Mouse (Mus musculus): ENCODE data around the gene Il1rn. TPM values are rescaled to one million over a fixed set of nuclear protein-coding genes. Genes with fewer than 3 reads are reported as not detected.

Il1rn gene
- 0.34 and 0.53 TPM in 2 replicates for polyA plus RNA-seq (2012; rRNA removed)

- no peak for DNase-seq
- Histone ChIP-seq H3K27me3 (replicated peaks; ENCODE audit: control insufficient read depth, insufficient read depth, low read length) (no peaks in the 10 kb centered on the region), H3K4me3 (ENCODE audit: insufficient read depth, low read depth, low read length) (no peak within 1 kb of the TSS), H3K4me1 (ENCODE audit: control insufficient read depth, insufficient read depth, low read length) (no peaks in the 10 kb centered on the region), H3K36me3 (ENCODE audit: control insufficient read depth, insufficient read depth, low read length) (no peaks in the 10 kb centered on the region), H3K27ac (ENCODE audit: insufficient read depth, low read depth, low read length) (no peak within 1 kb of the TSS)
- TF ChIP-seq CTCF (conservative IDR thresholded peaks at IDR 0.05; ENCODE audit: insufficient read depth, insufficient read length, low read depth, low read length) (no peak), POLR2A (IDR thresholded peaks at IDR 0.05; ENCODE audit: low read depth, low read length) (no peak)
- WGBS, result 76% methylated on average over 2 of the region's 2 CpGs
Observed at GRCm38 (mm10) chr2:24336545-24336944, at the start of gene Il1rn. Il1rn (plus strand) TSS chr2:24336853.

DNA sequence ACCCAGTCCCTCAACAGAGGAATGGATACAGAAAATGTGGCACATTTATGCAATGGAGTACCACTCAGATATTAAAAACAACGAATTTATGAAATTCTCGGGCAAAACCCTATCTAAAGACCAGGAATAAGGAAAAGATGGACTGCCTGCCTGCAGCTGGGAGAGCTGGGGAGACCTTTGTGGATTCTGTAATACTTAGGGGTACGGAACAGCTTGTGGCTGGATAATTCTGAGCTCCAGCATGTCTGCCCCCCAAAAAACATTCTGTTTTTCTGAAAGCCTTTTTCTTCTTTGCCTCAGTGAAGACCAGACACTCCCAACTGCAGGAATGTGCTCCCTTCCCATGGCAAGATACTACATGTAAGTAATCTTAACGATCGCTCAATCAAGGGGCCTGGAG is 45.8 kb upstream of the Il1rn start, which contains the start of gene Il1f10:
TSS of gene Il1f10 (plus strand) at position 301 of the 400 bp plus-strand sequence.
- 80% methylated on average over 5 of the region's 5 CpGs for WGBS
- no peaks in the 10 kb centered on the region for H3K36me3 ChIP-seq (ENCODE audit: control insufficient read depth, insufficient read depth, low read length)
- H3K4me3 ChIP-seq (ENCODE audit: insufficient read depth, low read depth, low read length), result no peak within 1 kb of the TSS
- no peak for DNase-seq
- no peak for TF ChIP-seq CTCF (conservative IDR thresholded peaks at IDR 0.05; ENCODE audit: insufficient read depth, insufficient read length, low read depth, low read length)
- TF ChIP-seq POLR2A (IDR thresholded peaks at IDR 0.05; ENCODE audit: low read depth, low read length), result no peak
- H3K4me1 ChIP-seq (ENCODE audit: control insufficient read depth, insufficient read depth, low read length), result no peaks in the 10 kb centered on the region
- no peaks in the 10 kb centered on the region; the same call in 1 of the 2 replicates for H3K27me3 ChIP-seq (replicated peaks; ENCODE audit: control insufficient read depth, insufficient read depth, low read length)
- H3K27ac ChIP-seq (ENCODE audit: insufficient read depth, low read depth, low read length), result no peak within 1 kb of the TSS

GRCm38 (mm10) chr2:24294616-24295015 is 42.0 kb upstream of the Il1rn start:
- DNase-seq, result no peak
- no peaks in the 10 kb centered on the region for H3K4me1 ChIP-seq (ENCODE audit: control insufficient read depth, insufficient read depth, low read length)
- 37% methylated on average over 1 of the region's 1 CpGs for WGBS
- no peak for TF ChIP-seq CTCF (conservative IDR thresholded peaks at IDR 0.05; ENCODE audit: insufficient read depth, insufficient read length, low read depth, low read length)
- no peak for TF ChIP-seq POLR2A (IDR thresholded peaks at IDR 0.05; ENCODE audit: low read depth, low read length)
- H3K36me3 ChIP-seq (ENCODE audit: control insufficient read depth, insufficient read depth, low read length), result no peaks in the 10 kb centered on the region
- H3K27me3 ChIP-seq (replicated peaks; ENCODE audit: control insufficient read depth, insufficient read depth, low read length), result no peaks in the 10 kb centered on the region
- H3K4me3 ChIP-seq (ENCODE audit: insufficient read depth, low read depth, low read length), result no peak overlapping the region
- no peak overlapping the region for H3K27ac ChIP-seq (ENCODE audit: insufficient read depth, low read depth, low read length)

DNA sequence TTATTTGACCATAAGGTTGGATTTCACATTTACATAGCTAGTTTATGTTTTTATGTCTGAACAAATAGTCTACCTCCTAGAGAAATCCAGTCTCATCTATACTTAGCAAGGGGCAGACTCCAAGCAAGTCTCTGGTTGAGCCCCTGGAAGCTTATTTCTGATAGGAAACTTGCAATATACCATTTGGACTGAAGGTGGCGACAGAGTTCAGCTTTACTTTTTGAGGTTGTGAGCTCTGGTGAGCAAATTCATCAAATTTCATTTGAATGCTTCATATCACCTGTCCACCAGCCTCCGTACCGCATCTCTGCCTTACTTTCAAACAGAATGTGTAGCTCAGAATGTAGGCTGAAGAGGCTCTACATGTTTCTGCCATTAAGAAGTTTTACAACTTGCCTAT is 39.8 kb upstream of the Il1rn start:
- Histone ChIP-seq H3K4me1 (ENCODE audit: control insufficient read depth, insufficient read depth, low read length) (no peaks in the 10 kb centered on the region), H3K4me3 (ENCODE audit: insufficient read depth, low read depth, low read length) (no peak overlapping the region), H3K27me3 (replicated peaks; ENCODE audit: control insufficient read depth, insufficient read depth, low read length) (no peaks in the 10 kb centered on the region), H3K27ac (ENCODE audit: insufficient read depth, low read depth, low read length) (no peak overlapping the region), H3K36me3 (ENCODE audit: control insufficient read depth, insufficient read depth, low read length) (no peaks in the 10 kb centered on the region)
- DNase-seq, result peak; percentile 39
- 2% methylated on average over 3 of the region's 3 CpGs for WGBS
- TF ChIP-seq POLR2A (IDR thresholded peaks at IDR 0.05; ENCODE audit: low read depth, low read length) (no peak), CTCF (conservative IDR thresholded peaks at IDR 0.05; ENCODE audit: insufficient read depth, insufficient read length, low read depth, low read length) (peak; percentile 50)

DNA sequence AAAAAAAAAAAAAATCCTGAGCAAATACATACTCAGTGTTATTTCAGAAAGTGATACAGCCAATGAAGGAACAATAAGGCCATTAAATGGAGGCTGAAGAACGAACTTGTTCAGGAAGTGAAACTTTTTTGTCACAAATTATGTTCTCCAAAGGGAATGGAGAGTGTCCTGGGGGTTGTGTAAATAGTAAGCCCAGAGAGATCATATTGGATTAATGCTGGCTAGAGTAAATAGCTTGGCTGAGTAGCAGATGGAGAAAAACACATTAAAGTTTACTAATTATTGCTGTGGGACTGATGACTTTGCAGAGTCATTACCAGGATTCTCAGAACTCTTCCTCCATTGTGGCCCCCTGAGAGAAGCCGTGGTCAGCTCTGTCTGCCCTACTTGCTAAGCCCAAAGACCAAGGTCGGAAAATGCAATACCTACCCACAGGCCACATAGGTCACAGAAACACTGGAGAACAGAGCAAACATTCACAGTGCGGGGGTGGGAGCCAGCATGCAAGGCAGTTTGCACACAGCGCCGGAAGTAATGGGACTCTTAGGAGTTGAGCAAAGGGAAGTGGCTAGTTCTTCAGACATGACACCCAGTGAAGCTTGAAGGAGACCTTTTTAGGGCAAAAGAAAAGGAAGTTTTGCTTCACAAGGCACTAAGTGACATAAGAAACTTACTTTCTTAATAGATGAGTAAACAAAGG is 25.2 kb upstream of the Il1rn start:
- no peaks in the 10 kb centered on the region for H3K36me3 ChIP-seq (ENCODE audit: control insufficient read depth, insufficient read depth, low read length)
- H3K27ac ChIP-seq (ENCODE audit: insufficient read depth, low read depth, low read length), result no peak overlapping the region
- no peaks in the 10 kb centered on the region for H3K4me1 ChIP-seq (ENCODE audit: control insufficient read depth, insufficient read depth, low read length)
- 53% methylated on average over 6 of the region's 6 CpGs for whole genome bisulfite sequencing
- DNase-seq, result no peak
- TF ChIP-seq POLR2A (IDR thresholded peaks at IDR 0.05; ENCODE audit: low read depth, low read length) (no peak), CTCF (conservative IDR thresholded peaks at IDR 0.05; ENCODE audit: insufficient read depth, insufficient read length, low read depth, low read length) (no peak)
- H3K27me3 ChIP-seq (replicated peaks; ENCODE audit: control insufficient read depth, insufficient read depth, low read length), result no peaks in the 10 kb centered on the region
- H3K4me3 ChIP-seq (ENCODE audit: insufficient read depth, low read depth, low read length), result no peak overlapping the region

DNA sequence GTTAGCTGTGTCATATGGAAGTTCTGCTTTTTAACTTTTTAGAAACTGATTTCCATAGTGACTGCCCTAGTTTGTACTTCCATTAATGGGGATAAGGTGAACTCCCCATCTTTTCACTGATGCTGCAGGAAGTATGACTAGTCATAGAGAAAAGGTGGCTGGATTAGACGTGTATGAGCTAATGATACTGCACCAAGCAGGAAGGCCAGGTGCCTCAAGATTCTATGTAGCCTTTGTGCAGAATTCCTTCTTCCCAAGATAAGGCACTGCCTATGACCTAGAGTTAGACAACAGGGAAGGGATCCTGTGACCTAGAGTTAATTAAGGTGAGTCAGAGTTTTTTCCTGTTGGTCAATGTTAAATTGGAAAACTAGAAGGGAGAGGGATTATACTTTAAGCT is 19.7 kb upstream of the Il1rn start:
- DNase-seq, result no peak
- no peak overlapping the region for H3K4me3 ChIP-seq (ENCODE audit: insufficient read depth, low read depth, low read length)
- no peak overlapping the region for H3K27ac ChIP-seq (ENCODE audit: insufficient read depth, low read depth, low read length)
- no peaks in the 10 kb centered on the region for H3K36me3 ChIP-seq (ENCODE audit: control insufficient read depth, insufficient read depth, low read length)
- TF ChIP-seq CTCF (conservative IDR thresholded peaks at IDR 0.05; ENCODE audit: insufficient read depth, insufficient read length, low read depth, low read length), result no peak
- no peak for TF ChIP-seq POLR2A (IDR thresholded peaks at IDR 0.05; ENCODE audit: low read depth, low read length)
- no peaks in the 10 kb centered on the region for H3K4me1 ChIP-seq (ENCODE audit: control insufficient read depth, insufficient read depth, low read length)
- WGBS, result 75% methylated on average over 1 of the region's 1 CpGs
- H3K27me3 ChIP-seq (replicated peaks; ENCODE audit: control insufficient read depth, insufficient read depth, low read length), result no peaks in the 10 kb centered on the region

DNA sequence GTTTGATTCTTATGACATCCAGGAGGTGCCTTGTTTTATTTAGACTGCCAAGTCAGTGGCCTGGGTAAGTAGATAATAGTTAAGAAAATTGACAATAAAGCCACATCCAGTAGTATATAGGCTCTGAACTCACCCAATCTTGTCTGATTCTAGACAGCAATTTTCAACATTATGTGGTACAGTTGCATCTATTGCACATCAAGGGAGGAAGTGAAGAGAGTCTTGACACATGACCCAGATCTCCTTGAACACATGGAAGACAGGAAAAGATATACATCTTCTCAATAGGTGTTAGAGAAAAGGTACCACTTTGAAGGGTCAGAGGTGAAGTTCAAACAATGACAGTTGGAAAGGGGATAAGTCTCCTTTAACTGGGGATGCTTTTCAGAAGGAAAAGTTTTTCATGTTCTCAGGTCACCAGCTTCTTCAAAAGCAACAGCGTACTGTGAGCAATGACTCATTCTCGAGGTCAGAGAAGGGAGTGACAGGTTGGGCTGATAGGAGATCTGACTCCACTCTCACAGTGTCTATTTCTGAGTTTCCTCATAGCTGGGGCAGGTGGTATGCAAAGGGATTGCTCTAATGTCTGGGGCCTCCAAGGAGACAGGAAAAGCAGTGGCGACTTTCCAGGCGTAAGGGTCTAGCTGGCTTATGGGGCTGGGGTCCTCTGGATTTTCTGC is 18.6 kb upstream of the Il1rn start:
- no peaks in the 10 kb centered on the region for H3K27me3 ChIP-seq (replicated peaks; ENCODE audit: control insufficient read depth, insufficient read depth, low read length)
- H3K4me1 ChIP-seq (ENCODE audit: control insufficient read depth, insufficient read depth, low read length), result no peaks in the 10 kb centered on the region
- no peak for DNase-seq
- no peak for TF ChIP-seq CTCF (conservative IDR thresholded peaks at IDR 0.05; ENCODE audit: insufficient read depth, insufficient read length, low read depth, low read length)
- no peak for TF ChIP-seq POLR2A (IDR thresholded peaks at IDR 0.05; ENCODE audit: low read depth, low read length)
- H3K36me3 ChIP-seq (ENCODE audit: control insufficient read depth, insufficient read depth, low read length), result no peaks in the 10 kb centered on the region
- WGBS, result 69% methylated on average over 4 of the region's 4 CpGs
- H3K4me3 ChIP-seq (ENCODE audit: insufficient read depth, low read depth, low read length), result no peak overlapping the region
- no peak overlapping the region for H3K27ac ChIP-seq (ENCODE audit: insufficient read depth, low read depth, low read length)
